Mouse (Mus musculus) ES-E14 (cell line): ENCODE measurements around the gene Gpx3. TPM values are rescaled to one million over a fixed set of nuclear protein-coding genes. Genes with fewer than 3 reads are reported as not detected.
A peak's percentile ranks its signal among the peaks of the same experiment; 100 is the strongest.
"Not testable (repeated sequence)": the region's sequence is repeated elsewhere in the genome, so short reads cannot be mapped to it uniquely, and the experiment has no call there.

Source experiments
- DNase-seq: peaks from one replicate; pipeline ENCODE4 v3.0.0-alpha.2; 2013; ENCODE audit warnings: low read depth, low spot score
- H3K27ac ChIP-seq: 2 replicates; pipeline ENCODE4 v1.5.1; 2012; ENCODE audit warnings: low read depth, mild to moderate bottlenecking, low read length, moderate library complexity, mixed read lengths; ENCODE audit not compliant: poor library complexity, insufficient read depth, severe bottlenecking
- H3K36me3 ChIP-seq: 2 replicates; pipeline ENCODE4 v1.6.1; 2012; ENCODE audit warnings: mild to moderate bottlenecking, low read length, moderate library complexity, mixed read lengths; ENCODE audit not compliant: control insufficient read depth, poor library complexity, insufficient read depth, severe bottlenecking
- H3K4me1 ChIP-seq, 2 experiments: fragments of 150-350 bp in 1 of 2; sonication (generic) in 1 of 2; 2 replicates each; pipeline ENCODE4 v1.6.1; 2012; ENCODE audit warnings: low read length in 2 of 2, mild to moderate bottlenecking in 1 of 2, mixed read lengths in 1 of 2; ENCODE audit not compliant: control insufficient read depth in 2 of 2, insufficient read depth in 2 of 2, poor library complexity in 1 of 2
- H3K4me3 ChIP-seq, 2 experiments: fragments of 150-350 bp in 1 of 2; sonication (generic) in 1 of 2; 2 replicates each; pipeline ENCODE4 v1.5.1; 2012; ENCODE audit warnings: low read length in 2 of 2, low read depth in 1 of 2, mild to moderate bottlenecking in 1 of 2, mixed read lengths in 1 of 2; ENCODE audit not compliant: insufficient read depth in 1 of 2, poor library complexity in 1 of 2, severe bottlenecking in 1 of 2
- H3K9ac ChIP-seq: 2 replicates; pipeline ENCODE4 v1.6.1; 2012; ENCODE audit warnings: low read depth, mild to moderate bottlenecking, low read length, mixed read lengths; ENCODE audit not compliant: poor library complexity, insufficient read depth, severe bottlenecking
- H3K9me3 ChIP-seq: fragments of 150-350 bp; sonication (generic); 2 replicates; pipeline ENCODE4 v1.6.1; 2012; ENCODE audit warnings: low read depth, mild to moderate bottlenecking, low read length; ENCODE audit not compliant: control insufficient read depth, insufficient read depth
- CHD2 ChIP-seq: IDR thresholded peaks from 2 replicates; pipeline ENCODE4 v1.6.1; 2014; ENCODE audit warnings: mild to moderate bottlenecking, low read depth, low read length, inconsistent platforms
- HCFC1 ChIP-seq: IDR thresholded peaks from 2 replicates; pipeline ENCODE4 v1.6.1; 2012; ENCODE audit warnings: low read length, inconsistent platforms, borderline replicate concordance; ENCODE audit not compliant: insufficient read depth
- MAFK ChIP-seq: IDR thresholded peaks from 2 replicates; pipeline ENCODE4 v1.6.1; 2014; ENCODE audit warnings: mild to moderate bottlenecking, low read depth, low read length, inconsistent platforms; ENCODE audit not compliant: insufficient read depth
- ZC3H11A ChIP-seq: IDR thresholded peaks from 2 replicates; pipeline ENCODE4 v1.6.1; 2012; ENCODE audit warnings: low read depth, mild to moderate bottlenecking, inconsistent platforms, low read length, borderline replicate concordance
- ZNF384 ChIP-seq: IDR thresholded peaks from 2 replicates; pipeline ENCODE4 v1.6.1; 2012; ENCODE audit warnings: low read depth, low read length, inconsistent platforms
- in situ Hi-C, 2 experiments: fragments of 600-800 bp; cut with MboI; formaldehyde crosslinking; loops; one replicate each; pipeline ENCODE4 v1.15.1; 2025; ENCODE audit warnings: low sequenced_read_pairs in 2 of 2, inconsistent platforms in 1 of 2; ENCODE audit not compliant: unreplicated experiment in 2 of 2
- total RNA-seq: library from RNA; depleted of rRNA; stranded (reverse); fragments of 300-350 nt; gene quantifications from 2 replicates; pipeline ENCODE4 v1.2.3, GENCODE M21; 2012; rRNA removed

Gene Gpx3
- total RNA-seq, 1 experiment: 11.4 TPM

- no peak overlapping the region for H3K9ac ChIP-seq
- no peak for TF ChIP-seq MAFK
- no peak for TF ChIP-seq ZC3H11A
- no peak for TF ChIP-seq ZNF384
- no peak for TF ChIP-seq CHD2
- no peak for TF ChIP-seq HCFC1
- no peaks in the 10 kb centered on the region for H3K9me3 ChIP-seq
- H3K4me1 ChIP-seq: peaks cover 27 to 37% of the 10 kb centered on the region in 2 experiments
- H3K4me3 ChIP-seq: no peak overlapping the region
- no peak overlapping the region; the same call in 1 of the 2 replicates for H3K27ac ChIP-seq
- in situ Hi-C loops: no loop called here
- DNase-seq: no peak
- H3K36me3 ChIP-seq: no peaks in the 10 kb centered on the region
These were observed 54.7 kb downstream of the Gpx3 start for GRCm38 (mm10) chr11:54956912-54957311.

GRCm38 (mm10) chr11:54957708-54958107 lies 55.5 kb downstream of the Gpx3 start:
- in situ Hi-C loops, H3K9ac ChIP-seq, H3K9me3 ChIP-seq, H3K27ac ChIP-seq, H3K36me3 ChIP-seq, DNase-seq, H3K4me3 ChIP-seq: not testable (repeated sequence)
- H3K4me1 ChIP-seq: peaks cover 27 to 39% of the 10 kb centered on the region in 2 experiments

- no peak for DNase-seq
- in situ Hi-C loops: no loop called here
- Histone ChIP-seq H3K4me3 (0 out of 4 replicates have a peak overlapping the region, but pooled peaks of 1 of the 2 experiments have one; percentile 14), H3K27ac (peak overlapping the region; percentile 87), H3K9ac (peak overlapping the region; percentile 50; the same call in 1 of the 2 replicates), H3K9me3 (no peaks in the 10 kb centered on the region), H3K4me1 (peaks cover 26 to 39% of the 10 kb centered on the region in 2 experiments), H3K36me3 (no peaks in the 10 kb centered on the region)
- TF ChIP-seq ZC3H11A: no peak
- TF ChIP-seq CHD2: no peak
- no peak for TF ChIP-seq ZNF384
These were observed 56.4 kb downstream of the Gpx3 start for GRCm38 (mm10) chr11:54958571-54959073.

Other genes starting within 250 kb of the Gpx3 start
- 34.4 and 53.8 TPM in 2 replicates for gene Cdc42se2, start 114.8 kb upstream of the Gpx3 start, total RNA-seq
- gene Lyrm7, start 41.5 kb upstream of the Gpx3 start, total RNA-seq: 0.98 and 1.4 TPM in 2 replicates
- gene Hint1, start 36.1 kb upstream of the Gpx3 start, total RNA-seq: 641 and 707 TPM in 2 replicates
- 14.3 and 24.9 TPM in 2 replicates for gene Tnip1, start 60.5 kb downstream of the Gpx3 start, total RNA-seq
- gene Anxa6, start 131.0 kb downstream of the Gpx3 start, total RNA-seq: 121 and 125 TPM in 2 replicates
- gene Ccdc69, start 175.7 kb downstream of the Gpx3 start, total RNA-seq: 0.16 and 0.22 TPM in 2 replicates
- gene Gm2a, start 195.7 kb downstream of the Gpx3 start, total RNA-seq: 11.7 and 21.0 TPM in 2 replicates
- not detected in 2 replicates for gene Slc36a3, start 249.3 kb downstream of the Gpx3 start, total RNA-seq